Mouse (Mus musculus) forebrain, embryonic 15.5 days (tissue): Measurements from ENCODE around the gene Galnt15. TPM values are rescaled to one million over a fixed set of nuclear protein-coding genes. Genes with fewer than 3 reads are reported as not detected.

Experiments
- ATAC-seq: fragments of 200-750 bp; cut with Nextera tagmentation; replicated peaks from 2 replicates; pipeline ENCODE4 v1.8.0; 2017; ENCODE audit warnings: mild to moderate bottlenecking, moderate TSS enrichment, moderate library complexity
- H3K27ac ChIP-seq: fragments of 300-500 bp; sonication (generic); replicated peaks from 2 replicates; pipeline ENCODE4 v1.5.1; 2015; ENCODE audit warnings: mild to moderate bottlenecking, inconsistent platforms
- H3K27me3 ChIP-seq: fragments of 300-500 bp; sonication (generic); 2 replicates; pipeline ENCODE4 v1.6.1; 2015; ENCODE audit warnings: inconsistent platforms
- H3K36me3 ChIP-seq: fragments of 300-500 bp; sonication (generic); 2 replicates; pipeline ENCODE4 v1.6.1; 2015; ENCODE audit warnings: mild to moderate bottlenecking, inconsistent platforms
- H3K4me1 ChIP-seq: fragments of 300-500 bp; sonication (generic); 2 replicates; pipeline ENCODE4 v1.6.1; 2015; ENCODE audit warnings: inconsistent platforms
- H3K4me2 ChIP-seq: fragments of 300-500 bp; sonication (generic); replicated peaks from 2 replicates; pipeline ENCODE4 v1.6.1; 2015; ENCODE audit warnings: mild to moderate bottlenecking, inconsistent platforms
- H3K4me3 ChIP-seq: fragments of 300-500 bp; sonication (generic); 2 replicates; pipeline ENCODE4 v1.5.1; 2015; ENCODE audit warnings: mild to moderate bottlenecking, inconsistent platforms
- H3K9ac ChIP-seq: fragments of 300-500 bp; sonication (generic); replicated peaks from 2 replicates; pipeline ENCODE4 v1.6.1; 2015; ENCODE audit warnings: mild to moderate bottlenecking, inconsistent platforms
- H3K9me3 ChIP-seq: fragments of 300-500 bp; sonication (generic); 2 replicates; pipeline ENCODE4 v1.6.1; 2016; ENCODE audit warnings: inconsistent platforms
- WGBS: fragments of 180-500 bp; shearing (Covaris S2); methylation state at CpG from one replicate; pipeline ENCODE4 v1.1.7; 2015; ENCODE audit warnings: mixed read lengths; 5-methylcytosine and 5-hydroxymethylcytosine counted together
- polyA plus RNA-seq: library from polyadenylated mRNA; unstranded; fragments of >200 nt; fragmentation: Nextera tagmentation; extraction: Ambion mirVana; gene quantifications from 2 replicates; pipeline ENCODE4 v1.2.1, GENCODE M21; 2015

The Galnt15 gene
- polyA plus RNA-seq, 1 experiment from 2014 or later: 0.47 TPM

- ATAC-seq: no peak
- Histone ChIP-seq H3K27me3 (no peaks in the 10 kb centered on the region), H3K4me2 (no peak overlapping the region), H3K4me1 (no peaks in the 10 kb centered on the region), H3K27ac (no peak overlapping the region), H3K9me3 (no peaks in the 10 kb centered on the region), H3K36me3 (no peaks in the 10 kb centered on the region), H3K4me3 (no peak overlapping the region), H3K9ac (no peak overlapping the region)
- WGBS: 68% methylated on average over 8 of the region's 8 CpGs
Measured at GRCm38 (mm10) chr14:32046357-32046756, 17.6 kb downstream of the Galnt15 start.

GRCm38 (mm10) chr14:32050171-32050570 lies 21.4 kb downstream of the Galnt15 start:
- H3K36me3 ChIP-seq: no peaks in the 10 kb centered on the region
- no peak overlapping the region for H3K9ac ChIP-seq
- H3K27ac ChIP-seq: no peak overlapping the region
- no peak for ATAC-seq
- no peaks in the 10 kb centered on the region for H3K27me3 ChIP-seq
- H3K4me1 ChIP-seq: no peaks in the 10 kb centered on the region
- WGBS: 86% methylated on average over 6 of the region's 6 CpGs
- no peak overlapping the region for H3K4me3 ChIP-seq
- no peaks in the 10 kb centered on the region for H3K9me3 ChIP-seq
- no peak overlapping the region for H3K4me2 ChIP-seq

GRCm38 (mm10) chr14:32053895-32054294 lies 25.1 kb downstream of the Galnt15 start:
- H3K36me3 ChIP-seq: no peaks in the 10 kb centered on the region
- no peak overlapping the region for H3K9ac ChIP-seq
- no peak overlapping the region for H3K27ac ChIP-seq
- ATAC-seq: no peak
- H3K4me1 ChIP-seq: no peaks in the 10 kb centered on the region
- H3K9me3 ChIP-seq: no peaks in the 10 kb centered on the region
- H3K4me2 ChIP-seq: no peak overlapping the region
- 80% methylated on average over 5 of the region's 5 CpGs for WGBS
- no peak overlapping the region for H3K4me3 ChIP-seq
- no peaks in the 10 kb centered on the region for H3K27me3 ChIP-seq

GRCm38 (mm10) chr14:32054788-32055187 lies 26.0 kb downstream of the Galnt15 start:
- H3K4me2 ChIP-seq: no peak overlapping the region
- no peak overlapping the region for H3K9ac ChIP-seq
- no peak overlapping the region for H3K4me3 ChIP-seq
- no peaks in the 10 kb centered on the region for H3K4me1 ChIP-seq
- H3K27me3 ChIP-seq: no peaks in the 10 kb centered on the region
- WGBS: 50% methylated on average over 10 of the region's 10 CpGs
- no peaks in the 10 kb centered on the region for H3K36me3 ChIP-seq
- ATAC-seq: no peak
- H3K9me3 ChIP-seq: no peaks in the 10 kb centered on the region
- H3K27ac ChIP-seq: no peak overlapping the region

- Histone ChIP-seq H3K4me1 (no peaks in the 10 kb centered on the region), H3K27me3 (no peaks in the 10 kb centered on the region), H3K9ac (no peak overlapping the region), H3K36me3 (no peaks in the 10 kb centered on the region), H3K4me3 (no peak overlapping the region), H3K27ac (no peak overlapping the region), H3K9me3 (no peaks in the 10 kb centered on the region), H3K4me2 (no peak overlapping the region)
- ATAC-seq: no peak
- WGBS: 88% methylated on average over 8 of the region's 8 CpGs
Measured at GRCm38 (mm10) chr14:32055781-32056180, 27.0 kb downstream of the Galnt15 start.

- Histone ChIP-seq H3K36me3 (no peaks in the 10 kb centered on the region), H3K27ac (no peak overlapping the region), H3K4me2 (no peak overlapping the region), H3K4me1 (no peaks in the 10 kb centered on the region), H3K9ac (no peak overlapping the region), H3K9me3 (no peaks in the 10 kb centered on the region), H3K4me3 (no peak overlapping the region), H3K27me3 (no peaks in the 10 kb centered on the region)
- 97% methylated on average over 2 of the region's 2 CpGs for WGBS
- ATAC-seq: no peak
Measured at GRCm38 (mm10) chr14:32056675-32057074, 27.9 kb downstream of the Galnt15 start.

- H3K36me3 ChIP-seq: no peaks in the 10 kb centered on the region
- no peak for ATAC-seq
- no peaks in the 10 kb centered on the region for H3K27me3 ChIP-seq
- no peak overlapping the region for H3K27ac ChIP-seq
- no peak overlapping the region for H3K4me2 ChIP-seq
- no peaks in the 10 kb centered on the region for H3K9me3 ChIP-seq
- no peaks in the 10 kb centered on the region for H3K4me1 ChIP-seq
- no peak overlapping the region for H3K4me3 ChIP-seq
- 86% methylated on average over 4 of the region's 4 CpGs for WGBS
- no peak overlapping the region for H3K9ac ChIP-seq
Measured at GRCm38 (mm10) chr14:32057664-32058063, 28.9 kb downstream of the Galnt15 start.

- H3K9me3 ChIP-seq: no peaks in the 10 kb centered on the region
- no peak for ATAC-seq
- H3K36me3 ChIP-seq: no peaks in the 10 kb centered on the region
- H3K9ac ChIP-seq: no peak overlapping the region
- H3K4me1 ChIP-seq: no peaks in the 10 kb centered on the region
- 81% methylated on average over 4 of the region's 4 CpGs for WGBS
- no peak overlapping the region for H3K4me2 ChIP-seq
- H3K4me3 ChIP-seq: no peak overlapping the region
- no peaks in the 10 kb centered on the region for H3K27me3 ChIP-seq
- H3K27ac ChIP-seq: no peak overlapping the region
Measured at GRCm38 (mm10) chr14:32061398-32061797, 32.6 kb downstream of the Galnt15 start.

GRCm38 (mm10) chr14:32072807-32073206 lies 44.0 kb downstream of the Galnt15 start:
- Histone ChIP-seq H3K36me3 (no peaks in the 10 kb centered on the region), H3K4me1 (no peaks in the 10 kb centered on the region), H3K27ac (no peak overlapping the region), H3K4me2 (no peak overlapping the region), H3K9ac (no peak overlapping the region), H3K27me3 (no peaks in the 10 kb centered on the region), H3K9me3 (no peaks in the 10 kb centered on the region), H3K4me3 (no peak overlapping the region)
- ATAC-seq: no peak

GRCm38 (mm10) chr14:32073211-32073685 lies 44.5 kb downstream of the Galnt15 start:
- WGBS: 74% methylated on average over 8 of the region's 8 CpGs
- Histone ChIP-seq H3K9ac (no peak overlapping the region), H3K27ac (no peak overlapping the region), H3K4me2 (no peak overlapping the region), H3K9me3 (no peaks in the 10 kb centered on the region), H3K27me3 (no peaks in the 10 kb centered on the region), H3K36me3 (no peaks in the 10 kb centered on the region), H3K4me1 (no peaks in the 10 kb centered on the region), H3K4me3 (no peak overlapping the region)
- ATAC-seq: no peak

GRCm38 (mm10) chr14:32073901-32074300 lies 45.1 kb downstream of the Galnt15 start:
- no peak overlapping the region for H3K9ac ChIP-seq
- no peaks in the 10 kb centered on the region for H3K9me3 ChIP-seq
- 85% methylated on average over 7 of the region's 7 CpGs for WGBS
- H3K4me3 ChIP-seq: no peak overlapping the region
- no peak overlapping the region for H3K4me2 ChIP-seq
- no peaks in the 10 kb centered on the region for H3K27me3 ChIP-seq
- ATAC-seq: no peak
- H3K36me3 ChIP-seq: no peaks in the 10 kb centered on the region
- no peaks in the 10 kb centered on the region for H3K4me1 ChIP-seq
- H3K27ac ChIP-seq: no peak overlapping the region

GRCm38 (mm10) chr14:32076896-32077575 lies 48.2 kb downstream of the Galnt15 start:
- H3K36me3 ChIP-seq: peaks cover 16% of the 10 kb centered on the region
- peak; percentile 66 for ATAC-seq
- no peak overlapping the region for H3K9ac ChIP-seq
- no peaks in the 10 kb centered on the region for H3K9me3 ChIP-seq
- no peak overlapping the region for H3K27ac ChIP-seq
- no peak overlapping the region for H3K4me3 ChIP-seq
- H3K4me2 ChIP-seq: no peak overlapping the region
- no peaks in the 10 kb centered on the region for H3K4me1 ChIP-seq
- no peaks in the 10 kb centered on the region for H3K27me3 ChIP-seq
- WGBS: 54% methylated on average over 8 of the region's 8 CpGs

GRCm38 (mm10) chr14:32081026-32081425 lies 52.2 kb downstream of the Galnt15 start:
- ATAC-seq: no peak
- H3K9me3 ChIP-seq: no peaks in the 10 kb centered on the region
- H3K27me3 ChIP-seq: no peaks in the 10 kb centered on the region
- H3K4me3 ChIP-seq: no peak overlapping the region
- H3K27ac ChIP-seq: no peak overlapping the region
- no peak overlapping the region for H3K9ac ChIP-seq
- H3K36me3 ChIP-seq: peaks cover 25% of the 10 kb centered on the region
- no peak overlapping the region for H3K4me2 ChIP-seq
- H3K4me1 ChIP-seq: peaks cover 14% of the 10 kb centered on the region
- WGBS: 77% methylated on average over 10 of the region's 10 CpGs
